Comparison of ENCODE assay signal across 8 mouse cellular contexts in the genomic region with DNA sequence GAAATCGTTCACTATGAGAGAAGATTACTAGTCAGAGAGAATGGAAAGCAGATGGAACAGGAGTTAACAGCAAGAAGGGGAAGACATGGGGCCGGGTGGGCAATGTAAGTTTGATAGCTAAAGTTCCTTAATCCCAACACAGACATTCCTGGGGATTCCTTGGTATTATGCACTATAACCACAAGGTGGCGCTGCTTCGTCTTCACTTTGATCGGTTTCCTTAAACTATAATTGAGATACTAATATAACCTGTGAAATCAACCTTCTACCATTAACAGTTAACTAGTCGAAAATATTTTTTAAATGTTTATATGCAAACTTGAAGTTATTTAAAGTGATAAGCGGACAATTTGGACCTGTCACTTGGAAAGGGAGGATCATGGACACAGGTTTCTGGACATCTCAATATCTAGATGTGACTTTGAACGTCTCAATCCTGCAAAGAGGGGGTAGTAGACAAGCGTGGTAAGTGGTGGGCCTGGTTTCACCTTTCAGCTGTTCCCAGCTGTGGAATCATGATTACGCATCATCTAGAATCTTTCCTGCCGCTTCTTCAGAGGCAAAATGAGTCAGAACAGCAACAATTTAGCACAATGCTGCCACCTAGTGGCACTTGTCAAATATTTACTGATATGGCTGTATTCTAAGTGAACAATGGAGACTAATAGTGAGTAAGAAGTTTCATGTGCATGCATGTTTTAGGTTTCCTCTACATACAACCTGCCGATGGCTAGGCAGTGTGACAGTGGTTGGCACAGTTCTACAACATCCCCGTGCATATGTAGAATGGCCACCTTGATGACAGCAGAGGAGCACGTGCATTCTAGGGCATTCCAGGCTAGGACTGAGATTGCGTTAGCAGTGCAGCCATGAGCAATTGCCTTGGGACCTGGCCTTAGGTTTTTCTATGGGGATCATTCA. TPM values are rescaled to one million over a fixed set of nuclear protein-coding genes. Genes with fewer than 3 reads are reported as not detected.
DNase-seq lines count a peak whose midpoint lies in the region; ATAC-seq lines count a peak whose summit lies in the region.

No protein-coding gene starts in this region.

- H3K9me3 ChIP-seq in embryonic facial prominence, embryonic 10.5 days, result no peaks in the 10 kb centered on the region
- H3K9me3 ChIP-seq in limb, embryonic 10.5 days (replicated peaks), result no peaks in the 10 kb centered on the region
- H3K9me3 ChIP-seq in midbrain, embryonic 12.5 days, result no peaks in the 10 kb centered on the region

- no peak overlapping the region for H3K27ac ChIP-seq in embryonic facial prominence, embryonic 10.5 days (replicated peaks)
- H3K27ac ChIP-seq in limb, embryonic 10.5 days, result no peak overlapping the region
- no peak overlapping the region for H3K27ac ChIP-seq in midbrain, embryonic 12.5 days (replicated peaks)

- peak; percentile 89 for ATAC-seq in granulocyte monocyte progenitor cell, adult 5-6 weeks (replicated peaks; ENCODE audit: poor library complexity, severe bottlenecking)
- peak; percentile 78 for ATAC-seq in midbrain, embryonic 12.5 days (ENCODE audit: low FRiP score, low read depth)

- DNase-seq in urinary bladder, adult 18-20 months (ENCODE audit: low spot score in 2 of 2), result peak; percentile 35 to 40
- no peak for DNase-seq in urinary bladder, postnatal 10 days (ENCODE audit: low spot score)
- peak; percentile 67 for DNase-seq in embryonic facial prominence, embryonic 10.5 days (ENCODE audit: low spot score)
- DNase-seq in kidney, adult 18-20 months, result peak; percentile 68
- DNase-seq in limb, embryonic 10.5 days (ENCODE audit: low spot score), result peak; percentile 65
- DNase-seq in skeletal muscle tissue, adult 2 months (ENCODE audit: low read depth, low spot score), result peak; percentile 73

- no peaks in the 10 kb centered on the region for H3K36me3 ChIP-seq in embryonic facial prominence, embryonic 10.5 days (replicated peaks)
- H3K36me3 ChIP-seq in limb, embryonic 10.5 days, result no peaks in the 10 kb centered on the region
- H3K36me3 ChIP-seq in midbrain, embryonic 12.5 days, result no peaks in the 10 kb centered on the region

- no peaks in the 10 kb centered on the region for H3K27me3 ChIP-seq in embryonic facial prominence, embryonic 10.5 days (replicated peaks; ENCODE audit: low read depth, poor library complexity, severe bottlenecking)
- no peaks in the 10 kb centered on the region for H3K27me3 ChIP-seq in limb, embryonic 10.5 days (ENCODE audit: low read depth, poor library complexity, severe bottlenecking)
- no peaks in the 10 kb centered on the region for H3K27me3 ChIP-seq in midbrain, embryonic 12.5 days

- WGBS in embryonic facial prominence, embryonic 10.5 days, result 18% methylated on average over 15 of the region's 15 CpGs
- WGBS in limb, embryonic 10.5 days, result 23% methylated on average over 15 of the region's 15 CpGs
- 18% methylated on average over 15 of the region's 15 CpGs for WGBS in midbrain, embryonic 12.5 days

- H3K4me3 ChIP-seq in embryonic facial prominence, embryonic 10.5 days, result peak overlapping the region; percentile 46
- peak overlapping the region; percentile 32 for H3K4me3 ChIP-seq in limb, embryonic 10.5 days
- H3K4me3 ChIP-seq in midbrain, embryonic 12.5 days, result peak overlapping the region; percentile 32

- H3K4me2 ChIP-seq in midbrain, embryonic 12.5 days (replicated peaks), result peak overlapping the region; percentile 53

- H3K9ac ChIP-seq in midbrain, embryonic 12.5 days (replicated peaks), result no peak overlapping the region

- no peaks in the 10 kb centered on the region for H3K4me1 ChIP-seq in embryonic facial prominence, embryonic 10.5 days
- peaks cover 3% of the 10 kb centered on the region; the same call in 1 of the 2 replicates for H3K4me1 ChIP-seq in limb, embryonic 10.5 days
- H3K4me1 ChIP-seq in midbrain, embryonic 12.5 days, result no peaks in the 10 kb centered on the region

RNA-seq across cellular contexts. Expression of a gene that starts 2.0 kb away (rescaled TPM):
- not detected in 2 replicates for polyA plus RNA-seq in embryonic facial prominence, embryonic 10.5 days (2016; fragmentation: Nextera tagmentation; extraction: Ambion mirVana)
- not detected in 2 replicates for total RNA-seq in granulocyte monocyte progenitor cell, adult 5-6 weeks (2014; fragmentation: Nextera tagmentation)
- total RNA-seq in granulocyte monocyte progenitor cell, adult 5-6 weeks (2017), result not detected in 2 replicates
- not detected in 2 replicates for polyA plus RNA-seq in limb, embryonic 10.5 days (2016; fragmentation: Nextera tagmentation; extraction: Ambion mirVana)
- polyA plus RNA-seq in midbrain, embryonic 12.5 days (2016; fragmentation: Nextera tagmentation; extraction: Ambion mirVana), result not detected in 2 replicates

RNA-seq across cellular contexts. Expression of a gene that starts 19.1 kb away (rescaled TPM):
- polyA plus RNA-seq in embryonic facial prominence, embryonic 10.5 days (2016; fragmentation: Nextera tagmentation; extraction: Ambion mirVana), result not detected in 2 replicates
- not detected in 2 replicates for total RNA-seq in granulocyte monocyte progenitor cell, adult 5-6 weeks (2014; fragmentation: Nextera tagmentation)
- not detected in 2 replicates for total RNA-seq in granulocyte monocyte progenitor cell, adult 5-6 weeks (2017)
- not detected in 2 replicates for polyA plus RNA-seq in limb, embryonic 10.5 days (2016; fragmentation: Nextera tagmentation; extraction: Ambion mirVana)
- polyA plus RNA-seq in midbrain, embryonic 12.5 days (2016; fragmentation: Nextera tagmentation; extraction: Ambion mirVana), result not detected in 2 replicates

RNA-seq across cellular contexts. Expression of a gene that starts 19.9 kb away (rescaled TPM):
- 5.7 and 6.0 TPM in 2 replicates for polyA plus RNA-seq in embryonic facial prominence, embryonic 10.5 days (2016; fragmentation: Nextera tagmentation; extraction: Ambion mirVana)
- total RNA-seq in granulocyte monocyte progenitor cell, adult 5-6 weeks (2014; fragmentation: Nextera tagmentation), result 0.66 and 0.92 TPM in 2 replicates
- 0.13 and 0.62 TPM in 2 replicates for total RNA-seq in granulocyte monocyte progenitor cell, adult 5-6 weeks (2017)
- 3.3 and 3.8 TPM in 2 replicates for polyA plus RNA-seq in limb, embryonic 10.5 days (2016; fragmentation: Nextera tagmentation; extraction: Ambion mirVana)
- 22.9 and 26.6 TPM in 2 replicates for polyA plus RNA-seq in midbrain, embryonic 12.5 days (2016; fragmentation: Nextera tagmentation; extraction: Ambion mirVana)

RNA-seq across cellular contexts. Expression of a gene that starts 29.7 kb away (rescaled TPM):
- polyA plus RNA-seq in embryonic facial prominence, embryonic 10.5 days (2016; fragmentation: Nextera tagmentation; extraction: Ambion mirVana), result not detected in 2 replicates
- total RNA-seq in granulocyte monocyte progenitor cell, adult 5-6 weeks (2014; fragmentation: Nextera tagmentation), result not detected in 2 replicates
- not detected in 2 replicates for total RNA-seq in granulocyte monocyte progenitor cell, adult 5-6 weeks (2017)
- not detected in 2 replicates for polyA plus RNA-seq in limb, embryonic 10.5 days (2016; fragmentation: Nextera tagmentation; extraction: Ambion mirVana)
- not detected in 2 replicates for polyA plus RNA-seq in midbrain, embryonic 12.5 days (2016; fragmentation: Nextera tagmentation; extraction: Ambion mirVana)

RNA-seq across cellular contexts. Expression of a gene that starts 37.0 kb away (rescaled TPM):
- polyA plus RNA-seq in embryonic facial prominence, embryonic 10.5 days (2016; fragmentation: Nextera tagmentation; extraction: Ambion mirVana), result not detected in 2 replicates
- not detected in 2 replicates for total RNA-seq in granulocyte monocyte progenitor cell, adult 5-6 weeks (2014; fragmentation: Nextera tagmentation)
- not detected in 2 replicates for total RNA-seq in granulocyte monocyte progenitor cell, adult 5-6 weeks (2017)
- polyA plus RNA-seq in limb, embryonic 10.5 days (2016; fragmentation: Nextera tagmentation; extraction: Ambion mirVana), result not detected in 2 replicates
- not detected in 2 replicates for polyA plus RNA-seq in midbrain, embryonic 12.5 days (2016; fragmentation: Nextera tagmentation; extraction: Ambion mirVana)
